Mouse (Mus musculus): ENCODE measurements at regions not wholly inside any gene's neighbourhood (a gene's known extent, or its start where the extent isn't known, plus 50 kb on each side); places are given as distances from the start of the nearest gene placed in this dataset.

GRCm38 (mm10) chrX:99408804-99409203, 62.3 kb downstream of the Pja1 start:
- TF ChIP-seq CTCF (IDR thresholded peaks at IDR 0.05; ENCODE audit: low read depth, low read length) (no peak), EP300 (IDR thresholded peaks at IDR 0.05; ENCODE audit: insufficient read depth, low read depth, low read length) (no peak)
